Mouse (Mus musculus) MEL (cell line): ENCODE data around the gene Zfp648. TPM values are rescaled to one million over a fixed set of nuclear protein-coding genes. Genes with fewer than 3 reads are reported as not detected.

Experiments used
- DNase-seq: peaks from one replicate; pipeline ENCODE4 v3.0.0; 2011; ENCODE audit warnings: low read depth, low spot score
- H3K27ac ChIP-seq: 2 replicates; pipeline ENCODE4 v1.5.1; 2012; ENCODE audit warnings: low read depth, mild to moderate bottlenecking, control low read depth, low read length, moderate library complexity; ENCODE audit not compliant: control insufficient read depth
- H3K27me3 ChIP-seq, 2 experiments: fragments of 150-350 bp in 1 of 2; sonication (generic) in 1 of 2; 2 replicates each; pipeline ENCODE4 v1.6.1; 2012; ENCODE audit warnings: low read length in 2 of 2, mild to moderate bottlenecking in 2 of 2, improper control_type of control experiment in 1 of 2, moderate library complexity in 1 of 2; ENCODE audit not compliant: insufficient read depth in 2 of 2, control insufficient read depth in 1 of 2
- H3K36me3 ChIP-seq, 2 experiments: 2 replicates each; pipeline ENCODE4 v1.6.1; 2012 to 2014; ENCODE audit warnings: low read length in 2 of 2, improper control_type of control experiment in 1 of 2, inconsistent platforms in 1 of 2, mild to moderate bottlenecking in 1 of 2; ENCODE audit not compliant: insufficient read depth in 2 of 2, control insufficient read depth in 1 of 2
- H3K4me1 ChIP-seq, 2 experiments: fragments of 150-350 bp in 1 of 2; sonication (generic) in 1 of 2; 2 replicates each; pipeline ENCODE4 v1.6.1; 2012; ENCODE audit warnings: low read length in 2 of 2, improper control_type of control experiment in 1 of 2, mild to moderate bottlenecking in 1 of 2; ENCODE audit not compliant: insufficient read depth in 2 of 2, control insufficient read depth in 1 of 2
- H3K4me3 ChIP-seq, 2 experiments: fragments of 150-350 bp in 1 of 2; sonication (generic) in 1 of 2; 2 replicates each; pipeline ENCODE4 v1.5.1; 2012; ENCODE audit warnings: low read depth in 2 of 2, low read length in 2 of 2, mild to moderate bottlenecking in 2 of 2, moderate library complexity in 2 of 2, control low read depth in 1 of 2, improper control_type of control experiment in 1 of 2; ENCODE audit not compliant: control insufficient read depth in 1 of 2, insufficient read depth in 1 of 2
- H3K79me2 ChIP-seq: 2 replicates; pipeline ENCODE4 v1.6.1; 2012; ENCODE audit warnings: mild to moderate bottlenecking, low read length, moderate library complexity; ENCODE audit not compliant: control insufficient read depth, poor library complexity, insufficient read depth
- H3K9ac ChIP-seq: 2 replicates; pipeline ENCODE4 v1.6.1; 2012; ENCODE audit warnings: low read depth, mild to moderate bottlenecking, control low read depth, low read length, moderate library complexity; ENCODE audit not compliant: control insufficient read depth, poor library complexity, severe bottlenecking
- H3K9me3 ChIP-seq: fragments of 150-350 bp; sonication (generic); replicated peaks from 2 replicates; pipeline ENCODE4 v1.6.1; 2012; ENCODE audit warnings: mild to moderate bottlenecking, low read length, improper control_type of control experiment, moderate library complexity; ENCODE audit not compliant: insufficient read depth
- CHD1 ChIP-seq: IDR thresholded peaks from 2 replicates; pipeline ENCODE4 v1.6.1; 2012; ENCODE audit warnings: low read depth, mild to moderate bottlenecking, inconsistent platforms, low read length, improper control_type of control experiment
- CTCF ChIP-seq, 3 experiments: IDR thresholded peaks in 2 of 3; conservative IDR thresholded peaks in 1 of 3; 2 replicates each; pipeline ENCODE4 v1.5.1; 2011 to 2012; ENCODE audit warnings: low read length in 3 of 3, low read depth in 2 of 3, mild to moderate bottlenecking in 2 of 3, improper control_type of control experiment in 1 of 3, inconsistent platforms in 1 of 3, mixed read lengths in 1 of 3, moderate library complexity in 1 of 3; ENCODE audit not compliant: control insufficient read depth in 1 of 3, insufficient read depth in 1 of 3, poor library complexity in 1 of 3, severe bottlenecking in 1 of 3
- EP300 ChIP-seq, 2 experiments: IDR thresholded peaks; 2 replicates each; pipeline ENCODE4 v1.6.1; 2011; ENCODE audit warnings: improper control_type of control experiment in 2 of 2, low read length in 2 of 2, low read depth in 1 of 2, mild to moderate bottlenecking in 1 of 2
- ETS1 ChIP-seq: IDR thresholded peaks from 2 replicates; pipeline ENCODE4 v1.6.1; 2012; ENCODE audit warnings: low read depth, mild to moderate bottlenecking, inconsistent platforms, low read length, improper control_type of control experiment, moderate library complexity
- HCFC1 ChIP-seq: IDR thresholded peaks from 2 replicates; pipeline ENCODE4 v1.6.1; 2012; ENCODE audit warnings: low read depth, mild to moderate bottlenecking, inconsistent platforms, low read length, improper control_type of control experiment, moderate library complexity
- JUND ChIP-seq: IDR thresholded peaks from 2 replicates; pipeline ENCODE4 v1.6.1; 2011; ENCODE audit warnings: low read depth, mild to moderate bottlenecking, improper control_type of control experiment, low read length
- KAT2A ChIP-seq: conservative IDR thresholded peaks from 2 replicates; pipeline ENCODE4 v1.6.1; 2012; ENCODE audit warnings: low read depth, low read length, improper control_type of control experiment, inconsistent platforms
- MAFK ChIP-seq: IDR thresholded peaks from 2 replicates; pipeline ENCODE4 v1.6.1; 2011; ENCODE audit warnings: low read depth, mild to moderate bottlenecking, low read length, improper control_type of control experiment, borderline replicate concordance
- MAX ChIP-seq: IDR thresholded peaks from 2 replicates; pipeline ENCODE4 v1.6.1; 2011; ENCODE audit warnings: low read length, improper control_type of control experiment
- NELFE ChIP-seq: IDR thresholded peaks from 2 replicates; pipeline ENCODE4 v1.6.1; 2011; ENCODE audit warnings: low read depth, low read length, improper control_type of control experiment
- NRF1 ChIP-seq: IDR thresholded peaks from 2 replicates; pipeline ENCODE4 v1.6.1; 2014; ENCODE audit warnings: low read depth, mild to moderate bottlenecking, inconsistent platforms, low read length, improper control_type of control experiment, moderate library complexity; ENCODE audit not compliant: poor library complexity, insufficient read depth, severe bottlenecking
- POLR2AphosphoS2 ChIP-seq: IDR thresholded peaks from 2 replicates; pipeline ENCODE4 v1.6.1; 2011; ENCODE audit warnings: low read length, improper control_type of control experiment
- RAD21 ChIP-seq: IDR thresholded peaks from 2 replicates; pipeline ENCODE4 v1.6.1; 2011; ENCODE audit warnings: mild to moderate bottlenecking, low read depth, low read length, improper control_type of control experiment
- TCF12 ChIP-seq: IDR thresholded peaks from 2 replicates; pipeline ENCODE4 v1.6.1; 2014; ENCODE audit warnings: low read depth, mild to moderate bottlenecking, inconsistent platforms, low read length, improper control_type of control experiment, moderate library complexity
- UBTF ChIP-seq: IDR thresholded peaks from 2 replicates; pipeline ENCODE4 v1.6.1; 2012; ENCODE audit warnings: low read depth, mild to moderate bottlenecking, inconsistent platforms, low read length, improper control_type of control experiment, moderate library complexity, borderline replicate concordance; ENCODE audit not compliant: insufficient read depth
- USF2 ChIP-seq, 2 experiments: IDR thresholded peaks; 2 replicates each; pipeline ENCODE4 v1.6.1; 2011 to 2012; ENCODE audit warnings: improper control_type of control experiment in 2 of 2, low read length in 2 of 2, borderline replicate concordance in 1 of 2, inconsistent platforms in 1 of 2, low read depth in 1 of 2, mild to moderate bottlenecking in 1 of 2; ENCODE audit not compliant: insufficient read depth in 1 of 2
- ZKSCAN1 ChIP-seq: IDR thresholded peaks from 2 replicates; pipeline ENCODE4 v1.6.1; 2012; ENCODE audit warnings: low read depth, mild to moderate bottlenecking, inconsistent platforms, low read length, improper control_type of control experiment, moderate library complexity
- ZMIZ1 ChIP-seq: IDR thresholded peaks from 2 replicates; pipeline ENCODE4 v1.6.1; 2012; ENCODE audit warnings: low read depth, mild to moderate bottlenecking, inconsistent platforms, low read length, improper control_type of control experiment, moderate library complexity
- polyA plus RNA-seq, 2 experiments: library from polyadenylated mRNA; stranded (reverse) in 1 of 2; unstranded in 1 of 2; fragments of >175 nt in 1 of 2; fragments of >200 nt in 1 of 2; gene quantifications; 2 replicates each; pipeline versions ENCODE4 v1.2.1 to v1.2.4; 2012; ENCODE audit warnings: low replicate concordance in 2 of 2, low read depth in 1 of 2; ENCODE audit not compliant: insufficient read length in 2 of 2, insufficient read depth in 1 of 2, missing spikeins in 1 of 2
- total RNA-seq: library from RNA; depleted of rRNA; stranded (reverse); fragments of 300-350 nt; gene quantifications from 2 replicates; pipeline ENCODE4 v1.2.3, GENCODE M21; 2012; rRNA removed

Zfp648 gene
- total RNA-seq (not detected in 2 replicates), polyA plus RNA-seq (not detected)

- Histone ChIP-seq H3K79me2 (no peaks in the 10 kb centered on the region), H3K9me3 (no peaks in the 10 kb centered on the region), H3K4me1 (no peaks in the 10 kb centered on the region), H3K9ac (no peak within 1 kb of the TSS), H3K4me3 (no peak within 1 kb of the TSS), H3K27ac (no peak within 1 kb of the TSS), H3K27me3 (no peaks in the 10 kb centered on the region), H3K36me3 (no peaks in the 10 kb centered on the region)
- no peak for DNase-seq
- TF ChIP-seq CTCF (IDR thresholded peaks at IDR 0.05 in 2 of 3, conservative IDR thresholded peaks at IDR 0.05 in 1 of 3; ENCODE audit: control insufficient read depth in 1 of 3, insufficient read depth in 1 of 3, low read depth in 2 of 3, low read length in 3 of 3, poor library complexity in 1 of 3, severe bottlenecking in 1 of 3), result no peak
Observed at GRCm38 (mm10) chr1:154200955-154201722, at the start of gene Zfp648. TSS of gene Zfp648 (plus strand) at chr1:154201187.

GRCm38 (mm10) chr1:154152539-154152938, 48.4 kb upstream of the Zfp648 start:
- no peaks in the 10 kb centered on the region for H3K4me1 ChIP-seq
- H3K4me3 ChIP-seq, result no peak overlapping the region
- H3K9me3 ChIP-seq, result no peaks in the 10 kb centered on the region
- no peaks in the 10 kb centered on the region for H3K27me3 ChIP-seq
- H3K36me3 ChIP-seq, result no peaks in the 10 kb centered on the region
- DNase-seq, result no peak
- no peak overlapping the region for H3K27ac ChIP-seq
- no peak overlapping the region for H3K9ac ChIP-seq
- TF ChIP-seq HCFC1 (no peak), POLR2AphosphoS2 (no peak), MAX (no peak), JUND (no peak), NELFE (no peak), EP300 (IDR thresholded peaks at IDR 0.05; ENCODE audit: low read depth in 1 of 2, low read length in 2 of 2) (no peak)
- TF ChIP-seq, all 39 proteins: peak for 0
- H3K79me2 ChIP-seq, result no peaks in the 10 kb centered on the region

- Histone ChIP-seq H3K4me3 (no peak overlapping the region), H3K27me3 (no peaks in the 10 kb centered on the region), H3K79me2 (no peaks in the 10 kb centered on the region), H3K9me3 (no peaks in the 10 kb centered on the region), H3K36me3 (no peaks in the 10 kb centered on the region), H3K4me1 (no peaks in the 10 kb centered on the region), H3K27ac (no peak overlapping the region), H3K9ac (no peak overlapping the region)
- DNase-seq, result no peak
- TF ChIP-seq TCF12, result no peak
- no peak for TF ChIP-seq ZMIZ1
- no peak for TF ChIP-seq CHD1
- TF ChIP-seq MAX, result no peak
- TF ChIP-seq RAD21, result no peak
- TF ChIP-seq CTCF (IDR thresholded peaks at IDR 0.05 in 2 of 3, conservative IDR thresholded peaks at IDR 0.05 in 1 of 3; ENCODE audit: control insufficient read depth in 1 of 3, insufficient read depth in 1 of 3, low read depth in 2 of 3, low read length in 3 of 3, poor library complexity in 1 of 3, severe bottlenecking in 1 of 3), result no peak
- no peak for TF ChIP-seq NRF1
- TF ChIP-seq MAFK, result no peak
- no peak for TF ChIP-seq USF2 (IDR thresholded peaks at IDR 0.05; ENCODE audit: borderline replicate concordance in 1 of 2, insufficient read depth in 1 of 2, low read depth in 1 of 2, low read length in 2 of 2)
- TF ChIP-seq KAT2A, result no peak
- no peak for TF ChIP-seq ETS1
- no peak for TF ChIP-seq POLR2AphosphoS2
- no peak for TF ChIP-seq ZKSCAN1
- no peak for TF ChIP-seq UBTF
- TF ChIP-seq HCFC1, result no peak
Observed at GRCm38 (mm10) chr1:154153800-154154199, 47.2 kb upstream of the Zfp648 start.
